Mouse (Mus musculus) embryonic facial prominence, embryonic 13.5 days (tissue): ENCODE results near the gene Rps6kb2. TPM values are rescaled to one million over a fixed set of nuclear protein-coding genes. Genes with fewer than 3 reads are reported as not detected.
A peak's percentile ranks its signal among the peaks of the same experiment; 100 is the strongest.

Experiments used
- ATAC-seq: fragments of 200-750 bp; cut with Nextera tagmentation; 2 replicates; pipeline ENCODE4 v1.8.0; 2017; ENCODE audit warnings: low read depth; ENCODE audit not compliant: insufficient number of reproducible peaks, insufficient read depth, low FRiP score, low TSS enrichment
- H3K27ac ChIP-seq: fragments of 300-500 bp; sonication (generic); 2 replicates; pipeline ENCODE4 v1.5.1; 2015; ENCODE audit warnings: moderate library complexity, mild to moderate bottlenecking, inconsistent platforms
- H3K27me3 ChIP-seq: fragments of 300-500 bp; sonication (generic); 2 replicates; pipeline ENCODE4 v1.6.1; 2015; ENCODE audit warnings: mild to moderate bottlenecking, inconsistent platforms
- H3K36me3 ChIP-seq: fragments of 300-500 bp; sonication (generic); 2 replicates; pipeline ENCODE4 v1.6.1; 2015; ENCODE audit warnings: mild to moderate bottlenecking, inconsistent platforms
- H3K4me1 ChIP-seq: fragments of 300-500 bp; sonication (generic); 2 replicates; pipeline ENCODE4 v1.6.1; 2015; ENCODE audit warnings: inconsistent platforms
- H3K4me2 ChIP-seq: fragments of 300-500 bp; sonication (generic); 2 replicates; pipeline ENCODE4 v1.6.1; 2015; ENCODE audit warnings: moderate library complexity, mild to moderate bottlenecking, inconsistent platforms
- H3K4me3 ChIP-seq: fragments of 300-500 bp; sonication (generic); 2 replicates; pipeline ENCODE4 v1.5.1; 2015; ENCODE audit warnings: mild to moderate bottlenecking, inconsistent platforms
- H3K9ac ChIP-seq: fragments of 300-500 bp; sonication (generic); 2 replicates; pipeline ENCODE4 v1.6.1; 2015; ENCODE audit warnings: mild to moderate bottlenecking, inconsistent platforms
- H3K9me3 ChIP-seq: fragments of 300-500 bp; sonication (generic); 2 replicates; pipeline ENCODE4 v1.6.1; 2016; ENCODE audit warnings: inconsistent platforms
- WGBS: fragments of 180-500 bp; shearing (Covaris S2); methylation state at CpG from one replicate; pipeline ENCODE4 v1.1.7; 2015; ENCODE audit warnings: mixed read lengths; 5-methylcytosine and 5-hydroxymethylcytosine counted together
- polyA plus RNA-seq: library from polyadenylated mRNA; unstranded; fragments of >200 nt; fragmentation: Nextera tagmentation; extraction: Ambion mirVana; gene quantifications from 2 replicates; pipeline ENCODE4 v1.2.1, GENCODE M21; 2015

The Rps6kb2 gene
- polyA plus RNA-seq = 65.5 and 69.6 TPM in 2 replicates

- peak within 1 kb of the TSS; percentile 81 for H3K27ac ChIP-seq
- ATAC-seq = peak; percentile 71
- peaks cover 14% of the 10 kb centered on the region for H3K4me1 ChIP-seq
- H3K4me3 ChIP-seq = peak within 1 kb of the TSS; percentile 69
- WGBS = 6% methylated on average over 42 of the region's 42 CpGs
- peak within 1 kb of the TSS; percentile 84 for H3K9ac ChIP-seq
- no peaks in the 10 kb centered on the region for H3K9me3 ChIP-seq
- H3K36me3 ChIP-seq = peaks cover 34% of the 10 kb centered on the region
- H3K27me3 ChIP-seq = no peaks in the 10 kb centered on the region
- peak within 1 kb of the TSS; percentile 86 for H3K4me2 ChIP-seq
These were observed at the start of gene Rps6kb2 for GRCm38 (mm10) chr19:4162646-4163542. TSS of gene Rps6kb2 (minus strand) at chr19:4163354.

- no peaks in the 10 kb centered on the region for H3K36me3 ChIP-seq
- H3K9ac ChIP-seq = peak overlapping the region; percentile 46
- no peak for ATAC-seq
- H3K4me3 ChIP-seq = no peak overlapping the region
- H3K9me3 ChIP-seq = no peaks in the 10 kb centered on the region
- H3K27me3 ChIP-seq = peaks cover 4% of the 10 kb centered on the region; the same call in 1 of the 2 replicates
- H3K27ac ChIP-seq = peak overlapping the region; percentile 97
- peaks cover 45% of the 10 kb centered on the region for H3K4me1 ChIP-seq
- H3K4me2 ChIP-seq = peak overlapping the region; percentile 87
- 14% methylated on average over 4 of the region's 4 CpGs for WGBS
These were observed 48.9 kb upstream of the Rps6kb2 start for GRCm38 (mm10) chr19:4211891-4212588.

- H3K27me3 ChIP-seq = peaks cover 13% of the 10 kb centered on the region
- no peaks in the 10 kb centered on the region for H3K9me3 ChIP-seq
- no peak overlapping the region for H3K4me3 ChIP-seq
- H3K4me1 ChIP-seq = peaks cover 27% of the 10 kb centered on the region
- no peak overlapping the region for H3K4me2 ChIP-seq
- H3K36me3 ChIP-seq = no peaks in the 10 kb centered on the region
- no peak overlapping the region for H3K27ac ChIP-seq
- WGBS = 64% methylated on average over 5 of the region's 5 CpGs
- H3K9ac ChIP-seq = 0 out of 2 replicates have a peak overlapping the region, but pooled peaks have one; percentile 1
- no peak for ATAC-seq
These were observed 45.4 kb upstream of the Rps6kb2 start for GRCm38 (mm10) chr19:4208563-4208962.

DNA sequence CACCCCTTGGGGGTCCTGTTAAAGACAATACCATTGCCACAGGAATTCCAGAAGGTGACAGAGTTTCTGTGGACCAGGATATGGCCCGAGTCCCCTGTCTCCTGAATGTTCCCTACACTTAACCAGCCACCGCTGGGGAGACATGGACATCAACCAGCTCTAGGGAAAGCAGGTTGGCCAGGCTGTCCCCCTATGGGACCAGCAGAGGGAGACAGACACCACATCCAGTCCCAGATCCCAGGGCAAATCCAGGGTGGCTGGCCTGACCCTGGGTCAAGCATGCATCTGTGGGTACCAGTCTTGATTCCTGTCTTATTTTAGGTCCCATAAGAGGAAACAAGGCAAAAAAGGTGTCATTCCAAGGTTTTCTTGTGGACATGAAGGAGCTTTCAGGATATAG, 43.8 kb upstream of the Rps6kb2 start:
- Histone ChIP-seq H3K36me3 (no peaks in the 10 kb centered on the region), H3K9me3 (no peaks in the 10 kb centered on the region), H3K9ac (no peak overlapping the region), H3K4me1 (peaks cover 19% of the 10 kb centered on the region), H3K27me3 (peaks cover 17% of the 10 kb centered on the region), H3K27ac (no peak overlapping the region), H3K4me2 (0 out of 2 replicates have a peak overlapping the region, but pooled peaks have one; percentile 2), H3K4me3 (no peak overlapping the region)
- no peak for ATAC-seq
- 0% methylated on average over 2 of the region's 2 CpGs for WGBS

DNA sequence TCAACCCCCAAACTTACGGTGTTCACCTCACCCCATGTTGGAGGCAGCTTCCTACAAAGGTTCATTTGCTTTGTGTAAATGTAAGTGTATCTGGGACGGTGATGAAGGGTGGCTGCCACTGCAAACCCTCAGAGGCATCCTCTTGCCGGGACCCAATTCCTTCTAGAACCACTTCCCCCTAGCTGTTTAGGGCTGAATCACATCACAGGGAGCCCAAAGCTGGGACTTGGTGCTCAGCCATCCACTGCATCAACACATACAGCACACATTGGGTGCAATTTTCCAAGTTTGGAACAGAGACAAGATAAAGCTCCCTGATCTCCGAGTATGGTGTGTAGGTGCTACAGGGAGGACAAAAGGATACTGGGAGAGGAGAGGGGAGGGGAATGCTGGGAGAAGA, 41.7 kb upstream of the Rps6kb2 start:
- H3K27ac ChIP-seq = no peak overlapping the region
- H3K9ac ChIP-seq = no peak overlapping the region
- no peak overlapping the region for H3K4me3 ChIP-seq
- no peaks in the 10 kb centered on the region for H3K9me3 ChIP-seq
- peaks cover 12% of the 10 kb centered on the region for H3K27me3 ChIP-seq
- ATAC-seq = no peak
- H3K4me2 ChIP-seq = no peak overlapping the region
- 63% methylated on average over 3 of the region's 4 CpGs for WGBS
- H3K4me1 ChIP-seq = peaks cover 24% of the 10 kb centered on the region
- 0 out of 2 replicates have a peak, but pooled peaks cover 5% of the 10 kb centered on the region for H3K36me3 ChIP-seq

- peaks cover 26% of the 10 kb centered on the region for H3K4me1 ChIP-seq
- H3K4me3 ChIP-seq = no peak overlapping the region
- H3K27ac ChIP-seq = no peak overlapping the region
- 58% methylated on average over 13 of the region's 13 CpGs for WGBS
- H3K27me3 ChIP-seq = peaks cover 12% of the 10 kb centered on the region
- H3K36me3 ChIP-seq = peaks cover 16% of the 10 kb centered on the region
- 0 out of 2 replicates have a peak overlapping the region, but pooled peaks have one; percentile 21 for H3K9ac ChIP-seq
- no peak for ATAC-seq
- H3K9me3 ChIP-seq = no peaks in the 10 kb centered on the region
- H3K4me2 ChIP-seq = no peak overlapping the region
These were observed 40.6 kb upstream of the Rps6kb2 start for GRCm38 (mm10) chr19:4203604-4204326.

DNA sequence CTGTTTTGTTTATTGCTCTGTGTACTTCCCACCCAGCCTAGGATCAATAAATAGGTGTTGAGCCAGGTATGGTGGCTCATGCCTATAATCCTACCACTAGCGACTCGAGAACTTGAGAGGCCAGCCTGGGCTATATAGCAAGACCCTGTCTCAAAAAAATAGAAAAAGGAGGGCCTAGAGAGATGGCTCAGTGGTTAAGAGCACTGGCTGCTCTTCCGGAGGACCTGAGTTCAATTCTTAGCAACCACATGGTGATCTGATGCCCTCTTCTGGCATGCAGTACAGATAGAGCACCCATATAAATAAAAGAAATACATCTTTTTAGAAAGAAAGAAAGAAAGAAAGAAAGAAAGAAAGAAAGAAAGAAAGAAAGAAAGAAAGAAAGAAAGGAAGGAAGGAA, 40.0 kb upstream of the Rps6kb2 start:
- no peak for ATAC-seq
- Histone ChIP-seq H3K4me1 (peaks cover 26% of the 10 kb centered on the region), H3K4me2 (no peak overlapping the region), H3K27me3 (peaks cover 12% of the 10 kb centered on the region), H3K4me3 (no peak overlapping the region), H3K9ac (no peak overlapping the region), H3K36me3 (peaks cover 23% of the 10 kb centered on the region), H3K27ac (no peak overlapping the region), H3K9me3 (no peaks in the 10 kb centered on the region)
- 69% methylated on average over 3 of the region's 3 CpGs for WGBS

- WGBS = 17% methylated on average over 7 of the region's 7 CpGs
- Histone ChIP-seq H3K9me3 (no peaks in the 10 kb centered on the region), H3K4me2 (peak overlapping the region; percentile 96), H3K4me3 (peak overlapping the region; percentile 75), H3K27ac (peak overlapping the region; percentile 73; the same call in 1 of the 2 replicates), H3K36me3 (peaks cover 33% of the 10 kb centered on the region), H3K9ac (peak overlapping the region; percentile 87), H3K27me3 (peaks cover 12% of the 10 kb centered on the region), H3K4me1 (peaks cover 26% of the 10 kb centered on the region)
- no peak for ATAC-seq
These were observed 39.0 kb upstream of the Rps6kb2 start for GRCm38 (mm10) chr19:4202149-4202548.

GRCm38 (mm10) chr19:4201291-4201909, 38.2 kb upstream of the Rps6kb2 start, which contains the start of gene Rad9a:
TSS of gene Rad9a (minus strand) at chr19:4201662.
- Histone ChIP-seq H3K9ac (peak within 1 kb of the TSS; percentile 87), H3K4me2 (peak within 1 kb of the TSS; percentile 96), H3K4me1 (peaks cover 26% of the 10 kb centered on the region), H3K36me3 (peaks cover 40% of the 10 kb centered on the region), H3K9me3 (no peaks in the 10 kb centered on the region), H3K27me3 (peaks cover 12% of the 10 kb centered on the region), H3K27ac (peak within 1 kb of the TSS; percentile 78), H3K4me3 (peak within 1 kb of the TSS; percentile 75)
- under 1% methylated on average over 34 of the region's 34 CpGs for WGBS
- ATAC-seq = peak; percentile 78

DNA sequence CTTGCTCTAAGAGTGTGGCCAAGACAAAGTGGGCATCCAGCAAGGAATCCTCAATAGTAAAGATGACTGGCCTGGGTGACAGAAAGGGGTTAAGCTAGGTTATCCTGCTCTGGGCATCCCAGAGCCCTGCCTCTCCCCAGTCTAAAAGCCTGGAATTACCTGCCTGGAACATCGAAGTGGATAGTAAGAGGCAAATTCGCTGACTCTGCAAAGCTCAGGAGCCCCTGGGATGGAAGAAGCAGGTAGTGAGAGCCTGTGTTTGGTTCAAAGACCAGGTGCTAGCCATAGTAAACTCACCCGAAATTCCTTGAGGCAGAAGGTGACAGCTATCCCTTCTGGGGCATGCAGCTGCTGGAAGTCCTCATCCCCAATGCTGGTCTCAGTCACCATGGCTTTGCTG, 34.0 kb upstream of the Rps6kb2 start:
- H3K4me1 ChIP-seq = peaks cover 45% of the 10 kb centered on the region
- H3K4me3 ChIP-seq = no peak overlapping the region
- peaks cover 73% of the 10 kb centered on the region for H3K36me3 ChIP-seq
- no peaks in the 10 kb centered on the region for H3K9me3 ChIP-seq
- H3K9ac ChIP-seq = no peak overlapping the region
- H3K27me3 ChIP-seq = no peaks in the 10 kb centered on the region
- 71% methylated on average over 3 of the region's 3 CpGs for WGBS
- H3K27ac ChIP-seq = no peak overlapping the region
- no peak for ATAC-seq
- H3K4me2 ChIP-seq = no peak overlapping the region

GRCm38 (mm10) chr19:4196548-4196947, 33.4 kb upstream of the Rps6kb2 start:
- peaks cover 41% of the 10 kb centered on the region for H3K4me1 ChIP-seq
- no peak for ATAC-seq
- WGBS = 20% methylated on average over 5 of the region's 5 CpGs
- no peaks in the 10 kb centered on the region for H3K27me3 ChIP-seq
- H3K9ac ChIP-seq = no peak overlapping the region
- H3K36me3 ChIP-seq = peaks cover 73% of the 10 kb centered on the region
- no peak overlapping the region for H3K4me2 ChIP-seq
- H3K4me3 ChIP-seq = no peak overlapping the region
- H3K27ac ChIP-seq = 0 out of 2 replicates have a peak overlapping the region, but pooled peaks have one; percentile 16
- H3K9me3 ChIP-seq = no peaks in the 10 kb centered on the region
